Mouse (Mus musculus) neural tube, embryonic 12.5 days (tissue): ENCODE results near the gene Olfr342. TPM values are rescaled to one million over a fixed set of nuclear protein-coding genes. Genes with fewer than 3 reads are reported as not detected.

Experiments used
- ATAC-seq: fragments of 200-750 bp; cut with Nextera tagmentation; 2 replicates; pipeline ENCODE4 v1.8.0; 2017; ENCODE audit warnings: low read depth, mild to moderate bottlenecking, moderate TSS enrichment, moderate library complexity; ENCODE audit not compliant: low FRiP score
- H3K27ac ChIP-seq: fragments of 300-500 bp; sonication (generic); 2 replicates; pipeline ENCODE4 v1.5.1; 2016
- H3K27me3 ChIP-seq: fragments of 300-500 bp; sonication (generic); replicated peaks from 2 replicates; pipeline ENCODE4 v1.6.1; 2016; ENCODE audit warnings: mild to moderate bottlenecking
- H3K36me3 ChIP-seq: fragments of 300-500 bp; sonication (generic); 2 replicates; pipeline ENCODE4 v1.6.1; 2016; ENCODE audit warnings: mild to moderate bottlenecking
- H3K4me1 ChIP-seq: fragments of 300-500 bp; sonication (generic); 2 replicates; pipeline ENCODE4 v1.6.1; 2016
- H3K4me2 ChIP-seq: fragments of 300-500 bp; sonication (generic); replicated peaks from 2 replicates; pipeline ENCODE4 v1.6.1; 2016; ENCODE audit warnings: mild to moderate bottlenecking
- H3K4me3 ChIP-seq: fragments of 300-500 bp; sonication (generic); 2 replicates; pipeline ENCODE4 v1.5.1; 2016
- H3K9ac ChIP-seq: fragments of 300-500 bp; sonication (generic); 2 replicates; pipeline ENCODE4 v1.6.1; 2016; ENCODE audit warnings: mild to moderate bottlenecking
- H3K9me3 ChIP-seq: fragments of 300-500 bp; sonication (generic); 2 replicates; pipeline ENCODE4 v1.6.1; 2016; ENCODE audit warnings: mild to moderate bottlenecking
- WGBS: fragments of 180-500 bp; shearing (Covaris S2); methylation state at CpG from one replicate; pipeline ENCODE4 v1.1.7; 2016; 5-methylcytosine and 5-hydroxymethylcytosine counted together
- polyA plus RNA-seq: library from polyadenylated mRNA; unstranded; fragments of >200 nt; fragmentation: Nextera tagmentation; extraction: Ambion mirVana; gene quantifications from 2 replicates; pipeline ENCODE4 v1.2.1, GENCODE M21; 2016

Olfr342 gene
- polyA plus RNA-seq: not detected in 2 replicates

- Histone ChIP-seq H3K4me2 (no peak within 1 kb of the TSS), H3K9me3 (peaks cover 23% of the 10 kb centered on the region), H3K9ac (no peak within 1 kb of the TSS), H3K4me1 (no peaks in the 10 kb centered on the region), H3K4me3 (no peak within 1 kb of the TSS), H3K27me3 (no peaks in the 10 kb centered on the region), H3K27ac (no peak within 1 kb of the TSS), H3K36me3 (no peaks in the 10 kb centered on the region)
- WGBS: 71% methylated on average over 3 of the region's 3 CpGs
- ATAC-seq: no peak
Observed at GRCm38 (mm10) chr2:36524698-36525097, at the start of gene Olfr342. Gene Olfr342 (plus strand): TSS chr2:36524998.

- ATAC-seq: no peak
- Histone ChIP-seq H3K27me3 (no peaks in the 10 kb centered on the region), H3K4me2 (no peak within 1 kb of the TSS), H3K4me1 (no peaks in the 10 kb centered on the region), H3K27ac (no peak within 1 kb of the TSS), H3K9ac (no peak within 1 kb of the TSS), H3K4me3 (no peak within 1 kb of the TSS), H3K36me3 (no peaks in the 10 kb centered on the region), H3K9me3 (0 out of 2 replicates have a peak, but pooled peaks cover 5% of the 10 kb centered on the region)
Observed at GRCm38 (mm10) chr2:36482368-36482767, 42.4 kb upstream of the Olfr342 start, which contains the start of gene Olfr341. Gene Olfr341 (minus strand): TSS chr2:36482468.

- H3K4me3 ChIP-seq: no peak overlapping the region
- peaks cover 18% of the 10 kb centered on the region; the same call in 1 of the 2 replicates for H3K9me3 ChIP-seq
- H3K4me1 ChIP-seq: no peaks in the 10 kb centered on the region
- ATAC-seq: no peak
- H3K4me2 ChIP-seq: no peak overlapping the region
- no peak overlapping the region for H3K9ac ChIP-seq
- no peaks in the 10 kb centered on the region for H3K27me3 ChIP-seq
- no peaks in the 10 kb centered on the region for H3K36me3 ChIP-seq
- no peak overlapping the region for H3K27ac ChIP-seq
Observed at GRCm38 (mm10) chr2:36565156-36565555, 40.4 kb downstream of the Olfr342 start.

- H3K4me2 ChIP-seq: no peak within 1 kb of the TSS
- no peaks in the 10 kb centered on the region for H3K4me1 ChIP-seq
- H3K4me3 ChIP-seq: no peak within 1 kb of the TSS
- no peaks in the 10 kb centered on the region for H3K27me3 ChIP-seq
- H3K9ac ChIP-seq: no peak within 1 kb of the TSS
- H3K9me3 ChIP-seq: peaks cover 12% of the 10 kb centered on the region; the same call in 1 of the 2 replicates
- H3K27ac ChIP-seq: no peak within 1 kb of the TSS
- WGBS: 89% methylated on average over 1 of the region's 1 CpGs
- ATAC-seq: no peak
- no peaks in the 10 kb centered on the region for H3K36me3 ChIP-seq
Observed at GRCm38 (mm10) chr2:36566362-36566761, 41.6 kb downstream of the Olfr342 start, which contains the start of gene Olfr344. Gene Olfr344 (plus strand): TSS chr2:36566662.

- no peak overlapping the region for H3K9ac ChIP-seq
- peaks cover 12% of the 10 kb centered on the region; the same call in 1 of the 2 replicates for H3K9me3 ChIP-seq
- H3K27me3 ChIP-seq: no peaks in the 10 kb centered on the region
- no peak overlapping the region for H3K27ac ChIP-seq
- no peak overlapping the region for H3K4me2 ChIP-seq
- H3K4me1 ChIP-seq: no peaks in the 10 kb centered on the region
- H3K4me3 ChIP-seq: no peak overlapping the region
- no peak for ATAC-seq
- H3K36me3 ChIP-seq: no peaks in the 10 kb centered on the region
Observed at GRCm38 (mm10) chr2:36567022-36567421, 42.2 kb downstream of the Olfr342 start.

GRCm38 (mm10) chr2:36567845-36568244, 43.0 kb downstream of the Olfr342 start:
- WGBS: 93% methylated on average over 3 of the region's 3 CpGs
- Histone ChIP-seq H3K9ac (no peak overlapping the region), H3K9me3 (peaks cover 12% of the 10 kb centered on the region; the same call in 1 of the 2 replicates), H3K4me1 (no peaks in the 10 kb centered on the region), H3K36me3 (no peaks in the 10 kb centered on the region), H3K27me3 (no peaks in the 10 kb centered on the region), H3K27ac (no peak overlapping the region), H3K4me3 (no peak overlapping the region), H3K4me2 (no peak overlapping the region)
- ATAC-seq: no peak

Other genes with a start within 250 kb of the Olfr342 start
- gene Olfr338, start 151.5 kb upstream of the Olfr342 start, polyA plus RNA-seq: not detected in 2 replicates
- not detected in 2 replicates for gene Olfr339, start 106.1 kb upstream of the Olfr342 start, polyA plus RNA-seq
- not detected in 2 replicates for gene Olfr340, start 72.4 kb upstream of the Olfr342 start, polyA plus RNA-seq
- gene Olfr341, start 42.5 kb upstream of the Olfr342 start, polyA plus RNA-seq: not detected in 2 replicates
- not detected in 2 replicates for gene Olfr344, start 41.7 kb downstream of the Olfr342 start, polyA plus RNA-seq
- not detected in 2 replicates for gene Olfr345, start 115.0 kb downstream of the Olfr342 start, polyA plus RNA-seq
- gene Olfr346, start 160.8 kb downstream of the Olfr342 start, polyA plus RNA-seq: not detected in 2 replicates
- gene Olfr347, start 206.9 kb downstream of the Olfr342 start, polyA plus RNA-seq: not detected in 2 replicates